Mouse (Mus musculus) layer of hippocampus, adult 8-10 months (tissue): Measurements from ENCODE around the gene Marveld1. TPM values are rescaled to one million over a fixed set of nuclear protein-coding genes. Genes with fewer than 3 reads are reported as not detected.
A peak's percentile ranks its signal among the peaks of the same experiment; 100 is the strongest.

ENCODE experiments used
- DNase-seq, 2 experiments: peaks; one replicate each; pipeline ENCODE4 v3.0.0; 2022; ENCODE audit warnings: low spot score in 2 of 2
- total RNA-seq, 4 experiments: library from RNA; stranded (reverse); gene quantifications; 2 replicates each; pipeline ENCODE4 v1.2.4; 2022

The Marveld1 gene
- total RNA-seq, 4 experiments from 2014 or later = 6.6 to 9.8 (median 8.4) TPM

DNA sequence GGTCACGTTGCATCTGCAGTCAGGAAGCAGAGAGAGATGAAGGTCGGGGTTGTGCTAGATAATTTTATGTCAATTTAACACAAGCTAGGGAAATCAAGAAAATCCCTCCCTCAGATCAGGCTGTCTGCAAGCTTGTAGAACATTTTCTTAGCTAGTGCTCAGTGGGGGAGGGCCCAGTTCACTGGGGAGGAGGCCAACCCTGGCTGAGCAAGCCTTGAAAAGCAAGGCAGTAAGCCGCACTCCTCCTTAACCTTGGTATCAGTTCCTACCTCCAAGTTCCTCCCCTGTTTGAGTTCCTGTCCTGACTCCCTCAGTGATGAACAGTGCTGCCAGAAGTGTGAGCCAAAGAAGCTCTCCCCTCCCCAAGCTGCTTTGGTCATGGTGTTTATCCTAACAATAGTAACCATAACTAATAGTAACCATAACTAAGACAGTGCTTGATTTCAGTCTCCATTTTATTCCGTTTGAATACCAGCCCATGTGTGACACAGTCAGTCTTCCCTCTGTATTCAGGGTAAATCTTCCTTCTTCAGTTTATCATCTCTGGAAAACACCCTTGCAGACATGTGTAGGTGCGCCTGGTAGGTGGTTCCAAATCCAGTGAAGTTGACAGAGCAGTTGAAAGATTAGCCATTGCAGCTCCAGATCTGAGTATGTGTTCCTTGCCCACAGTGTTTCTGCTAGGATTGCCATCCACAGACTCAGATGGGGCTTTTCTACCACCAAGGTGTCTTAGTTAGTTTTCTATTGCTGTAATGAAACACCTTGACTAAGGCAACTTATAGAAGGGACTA, 7.3 kb upstream of the Marveld1 start:
- no peak for DNase-seq

DNA sequence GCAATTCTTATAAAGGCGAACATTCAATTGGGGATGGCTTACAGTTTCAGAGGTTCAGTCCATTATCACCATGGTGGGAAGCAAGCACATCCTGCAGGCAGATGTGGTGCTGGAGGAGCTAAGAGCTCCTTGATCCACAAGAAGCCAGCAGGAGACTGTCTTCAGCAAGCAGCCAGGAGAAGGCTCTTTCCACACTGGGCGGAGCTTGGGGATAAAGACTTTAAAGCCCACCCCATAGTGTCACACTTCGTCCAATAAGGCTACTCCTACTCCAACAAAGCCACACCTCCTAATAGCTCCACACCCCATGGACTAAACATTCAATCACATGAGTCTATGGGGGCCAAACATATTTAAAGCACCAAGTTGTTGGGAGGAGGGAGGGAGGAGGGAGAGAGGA, 5.2 kb upstream of the Marveld1 start:
- no peak for DNase-seq

- no peak for DNase-seq
Observed at GRCm38 (mm10) chr19:42142757-42143156, 4.4 kb upstream of the Marveld1 start.

DNA sequence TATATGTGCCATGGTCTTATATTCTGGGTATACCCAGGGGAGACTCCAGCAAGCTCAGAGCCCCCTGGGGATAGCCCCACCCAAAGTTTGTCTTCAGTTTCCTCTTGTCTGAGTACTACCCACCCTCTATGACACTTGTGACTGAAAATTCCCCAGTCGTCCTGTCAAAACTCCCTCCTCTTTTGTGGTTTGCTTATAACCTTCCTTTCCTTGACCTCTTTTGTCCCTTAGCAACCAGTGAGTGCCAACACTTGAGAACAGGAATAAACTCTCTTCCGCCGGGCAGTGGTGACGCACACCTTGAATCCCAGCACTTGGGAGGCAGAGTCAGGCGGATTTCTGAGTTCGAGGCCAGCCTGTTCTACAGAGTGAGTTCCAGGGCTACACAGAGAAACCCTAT, 3.1 kb upstream of the Marveld1 start:
- DNase-seq = no peak

- DNase-seq = peak in 1 of 2 experiments; percentile 90
Observed at GRCm38 (mm10) chr19:42144541-42145167, 2.5 kb upstream of the Marveld1 start.

DNA sequence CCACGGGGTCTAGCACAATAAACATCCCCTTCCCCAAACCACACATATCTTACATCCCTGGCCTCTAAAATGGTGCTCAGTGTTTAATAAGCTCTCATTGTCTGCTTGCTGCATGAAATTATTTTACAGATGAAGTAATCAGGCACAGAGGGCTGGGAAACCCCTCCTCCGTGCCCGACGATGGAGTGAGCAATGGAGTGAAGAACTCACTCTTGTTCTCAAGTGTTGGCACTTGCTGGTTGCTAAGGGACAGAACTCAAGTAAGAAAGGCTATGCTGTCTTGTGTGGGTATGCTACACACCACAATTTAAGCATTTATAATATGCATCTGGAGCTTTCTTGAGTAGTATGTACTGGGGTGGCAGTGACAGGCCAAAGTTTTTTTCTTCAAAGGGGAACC, 2.0 kb upstream of the Marveld1 start:
- DNase-seq = no peak

DNA sequence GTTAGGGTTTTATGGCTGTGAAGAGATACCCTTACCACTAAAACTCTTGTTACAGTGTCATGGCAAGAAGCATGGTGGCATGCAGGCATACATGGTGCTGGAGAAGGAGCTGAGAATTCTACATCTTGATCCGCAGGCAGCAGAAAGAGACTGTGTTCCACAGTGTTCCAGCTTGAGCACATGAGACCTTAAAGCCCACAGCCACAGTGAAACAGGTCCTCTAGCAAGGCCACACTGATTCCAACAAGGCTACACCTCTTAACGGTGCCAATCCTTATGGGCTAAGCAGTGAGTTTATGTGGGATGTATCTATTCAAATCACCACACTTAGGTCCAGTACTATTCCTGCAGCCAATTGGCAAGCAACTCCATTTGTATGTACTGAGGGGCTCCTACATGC, 1.5 kb upstream of the Marveld1 start:
- DNase-seq = no peak

DNA sequence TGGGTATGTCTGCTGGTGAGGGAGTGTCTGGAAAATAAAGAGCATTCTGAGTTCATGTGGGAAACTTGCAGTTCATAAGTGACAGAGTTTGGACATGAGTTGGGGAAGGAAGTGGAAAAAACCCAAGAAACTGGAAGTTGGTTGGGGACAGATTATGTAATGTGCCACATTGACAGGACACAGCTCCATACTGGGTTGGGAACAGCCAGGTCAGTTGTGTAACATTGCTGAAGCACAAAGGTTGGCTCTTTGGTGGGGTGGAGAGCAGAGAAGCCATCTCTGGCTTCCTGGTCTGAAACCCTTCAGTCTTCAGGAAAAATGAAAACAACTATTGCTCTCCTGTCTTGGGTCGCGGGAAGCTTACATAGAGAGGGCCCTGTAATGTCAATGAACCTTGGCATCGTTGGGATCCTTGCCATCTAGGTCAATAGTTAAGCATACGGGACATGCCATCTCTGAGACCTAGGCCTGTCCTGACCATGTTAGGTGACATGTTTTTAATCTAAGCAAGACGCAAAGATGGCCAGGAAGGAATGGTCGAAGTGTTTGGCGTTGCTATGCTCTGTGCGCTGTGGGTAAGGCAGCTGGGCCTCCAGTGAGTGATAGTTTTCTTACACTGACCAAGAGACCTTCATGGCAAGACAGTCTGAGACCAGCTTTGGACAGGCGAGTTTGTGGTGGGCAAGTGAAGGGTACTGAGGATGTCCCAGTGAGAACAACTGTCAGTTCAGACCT, 757 bp upstream of the Marveld1 start:
- no peak for DNase-seq

DNA sequence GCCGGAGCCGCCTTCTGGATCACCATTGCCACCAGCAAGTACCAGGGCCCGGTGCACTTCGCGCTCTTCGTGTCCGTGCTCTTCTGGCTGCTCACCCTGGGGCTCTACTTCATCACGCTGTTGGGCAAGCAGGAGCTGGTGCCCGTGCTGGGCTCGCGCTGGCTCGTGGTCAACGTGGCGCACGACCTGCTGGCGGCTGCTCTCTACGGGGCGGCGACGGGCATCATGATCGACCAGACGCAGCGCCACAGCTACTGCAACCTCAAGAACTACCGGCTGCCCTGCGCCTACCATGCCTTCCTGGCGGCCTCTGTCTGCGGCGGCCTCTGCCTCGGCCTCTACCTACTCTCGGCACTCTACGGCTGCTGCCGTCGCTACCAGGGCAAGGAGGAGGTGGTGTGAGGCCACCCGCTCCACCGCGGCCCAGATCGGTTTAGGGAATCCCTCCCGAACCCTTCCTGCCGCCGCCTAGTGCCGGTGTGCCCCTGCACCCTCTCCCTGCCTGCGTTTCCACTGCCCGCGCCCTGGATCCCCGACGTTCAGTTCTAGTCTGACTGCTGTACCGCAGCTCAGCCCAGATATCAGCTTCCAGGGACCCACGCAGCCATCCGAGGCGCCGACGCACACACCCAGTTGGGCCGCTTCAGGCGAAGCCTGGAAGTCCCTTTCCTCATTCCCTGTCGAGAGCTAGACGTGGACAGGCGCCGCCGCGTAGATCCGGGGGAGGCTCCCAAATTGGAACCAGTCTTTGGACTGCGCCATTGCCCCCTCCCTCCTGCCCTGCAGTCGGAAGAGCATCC, 769 bp downstream of the Marveld1 start:
- peak in 1 of 2 experiments; percentile 40 for DNase-seq

GRCm38 (mm10) chr19:42148569-42148860, 1.3 kb downstream of the Marveld1 start:
- no peak for DNase-seq

DNA sequence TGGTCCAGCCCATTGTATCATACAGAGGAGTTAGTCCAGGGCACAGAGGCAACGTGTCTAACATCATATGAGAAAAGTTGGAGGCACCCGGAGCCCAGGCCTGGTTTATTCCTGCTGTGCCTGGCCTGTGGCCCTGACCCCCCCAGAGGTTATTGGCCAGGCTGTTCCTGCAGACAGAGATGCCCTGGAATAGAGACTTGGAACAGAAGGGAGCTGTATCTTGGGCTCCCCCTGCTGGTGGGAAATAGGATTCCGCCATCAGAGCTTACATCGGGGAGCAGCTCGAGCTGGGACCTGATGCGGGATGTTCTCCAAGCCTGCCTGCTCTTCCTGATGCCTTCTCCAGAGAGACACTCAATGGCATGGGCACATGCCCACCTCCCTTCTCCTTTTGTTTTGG, 4.8 kb downstream of the Marveld1 start:
- DNase-seq = peak; percentile 80 to 93

DNA sequence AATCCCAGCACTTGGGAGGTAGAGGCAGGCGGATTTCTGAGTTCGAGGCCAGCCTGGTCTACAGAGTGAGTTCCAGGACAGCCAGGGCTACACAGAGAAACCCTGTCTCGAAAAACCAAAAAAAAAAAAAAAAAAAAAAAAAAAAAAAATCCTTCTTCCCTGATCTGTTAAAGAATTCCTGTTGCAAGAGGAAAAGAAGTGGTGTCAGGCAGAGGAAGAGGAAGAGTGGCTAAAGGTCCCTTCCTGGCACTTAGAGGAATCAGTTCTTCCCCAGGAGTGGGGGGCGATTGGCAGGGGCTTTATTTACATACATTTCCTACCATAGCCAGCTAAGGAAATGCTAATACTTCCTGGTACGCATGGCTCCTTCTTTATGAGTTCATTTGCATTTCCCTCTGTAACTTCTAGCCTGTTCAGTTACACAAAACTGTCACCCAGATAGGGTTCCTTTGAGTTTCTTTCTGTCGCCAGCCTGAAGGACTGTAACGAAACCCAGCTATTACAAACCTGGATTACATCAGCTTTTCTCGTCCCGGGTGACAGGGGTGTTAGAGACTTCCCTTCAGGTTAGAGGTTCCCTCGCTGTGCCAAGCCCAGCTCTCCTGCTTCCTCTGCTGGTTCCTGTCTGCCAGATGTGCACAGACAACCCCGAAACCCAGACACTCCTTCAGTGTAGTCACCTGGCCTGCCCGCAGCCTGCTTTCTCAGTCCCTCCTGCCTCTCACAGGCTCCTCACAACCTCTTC, 10.5 kb downstream of the Marveld1 start:
- no peak for DNase-seq

DNA sequence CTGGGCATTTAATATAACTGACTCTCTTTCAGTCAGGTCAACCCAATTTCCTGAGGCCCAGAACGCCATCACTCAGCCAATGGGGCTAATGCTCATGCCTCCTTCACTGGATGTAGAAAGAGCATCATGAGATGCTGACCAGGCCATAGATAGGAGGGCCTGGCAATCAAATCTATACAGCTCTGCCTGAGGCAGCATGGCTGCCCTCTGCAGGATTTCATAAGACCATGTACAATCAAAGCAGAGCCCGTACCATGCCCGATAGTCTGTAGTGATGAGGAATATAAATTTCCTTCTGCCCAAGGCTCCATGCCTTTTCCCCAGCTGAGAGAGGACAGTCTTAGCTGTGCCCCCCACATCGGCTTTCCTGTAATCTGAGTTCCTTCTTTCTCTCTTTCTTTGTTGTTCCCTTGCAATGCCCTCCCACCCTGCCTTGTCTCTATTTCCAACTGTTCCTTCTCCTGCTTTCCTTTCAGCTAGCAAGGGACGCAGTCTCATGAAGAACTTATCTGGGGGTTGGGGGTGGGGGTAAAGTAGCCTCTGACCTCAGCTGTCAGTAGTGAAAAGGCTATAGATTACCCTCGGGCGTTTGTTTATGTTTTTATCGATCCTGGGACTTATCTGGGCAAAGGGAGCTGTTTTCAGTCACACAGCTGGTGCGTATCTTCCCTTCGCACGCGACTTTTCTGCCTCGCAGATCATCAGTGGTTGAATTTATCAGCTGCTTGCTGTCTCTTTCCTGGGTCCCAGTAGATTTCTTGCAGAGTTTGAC, 11.2 kb downstream of the Marveld1 start:
- DNase-seq = no peak

- DNase-seq = no peak
Observed at GRCm38 (mm10) chr19:42163764-42164163, 16.6 kb downstream of the Marveld1 start, which contains the start of gene Zfyve27. Gene Zfyve27 (plus strand): TSS chr19:42163951.

GRCm38 (mm10) chr19:42164188-42164587, 17.0 kb downstream of the Marveld1 start:
- DNase-seq = no peak

DNA sequence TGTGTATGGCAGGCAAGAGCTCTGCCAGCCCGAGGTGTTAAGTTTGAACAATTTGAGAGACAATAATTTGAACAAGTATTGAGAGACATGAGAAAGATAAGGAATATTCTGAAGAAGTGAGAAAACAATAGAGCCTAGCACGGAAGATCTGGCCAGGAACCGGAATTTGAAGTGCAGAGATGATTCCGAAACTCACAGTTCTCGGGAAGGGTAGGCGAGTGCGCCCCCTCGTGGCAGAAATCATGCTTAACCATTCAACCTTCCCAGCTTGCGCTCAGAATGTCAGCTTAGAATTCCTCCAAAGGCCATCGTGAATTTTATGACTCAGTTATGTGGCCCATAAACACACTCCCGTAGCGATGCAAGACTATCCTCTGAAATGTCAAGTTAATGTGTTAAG, 18.9 kb downstream of the Marveld1 start:
- DNase-seq = peak; percentile 68 to 89

DNA sequence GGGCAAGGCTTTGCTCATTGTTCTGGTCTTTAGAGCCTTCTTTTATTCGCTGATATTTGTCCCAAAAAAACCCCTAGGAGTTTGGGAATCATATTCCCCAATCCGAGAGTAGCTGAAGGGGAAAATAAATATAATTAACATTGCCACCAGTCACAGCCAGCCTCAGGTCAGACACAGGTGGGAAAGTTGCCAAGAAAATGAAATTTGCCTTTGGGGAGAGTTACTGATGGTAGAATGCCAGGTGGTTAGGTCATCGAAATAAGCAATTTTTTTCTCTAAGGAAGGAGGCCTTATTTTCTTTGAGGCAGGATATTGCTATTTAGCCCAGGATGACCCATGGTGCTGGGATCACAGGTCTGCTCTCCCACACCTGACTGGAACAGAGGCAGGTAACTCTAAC, 19.6 kb downstream of the Marveld1 start:
- no peak for DNase-seq

DNA sequence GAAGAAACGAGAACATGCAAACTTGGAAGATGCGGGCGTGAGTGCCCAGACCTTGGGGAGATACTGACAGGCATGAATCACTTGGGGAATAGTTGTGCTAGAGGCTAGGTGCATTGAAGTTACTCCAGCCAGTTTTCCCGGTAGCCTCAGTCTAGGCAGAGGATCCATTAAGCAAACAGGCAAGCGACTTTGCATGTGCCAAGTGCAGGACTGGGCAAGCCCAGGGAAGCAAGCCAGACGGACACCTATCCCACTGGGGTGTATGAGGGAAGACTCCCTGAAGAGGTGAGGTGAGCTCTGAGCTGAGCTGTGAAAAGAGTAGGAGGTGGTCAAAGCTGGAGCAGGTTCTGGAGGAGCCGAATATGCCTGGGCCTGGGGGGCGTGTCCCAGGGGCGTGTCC, 20.3 kb downstream of the Marveld1 start:
- no peak for DNase-seq

- peak in 1 of 2 experiments; percentile 47 for DNase-seq
Observed at GRCm38 (mm10) chr19:42169322-42169975, 22.2 kb downstream of the Marveld1 start.
